8 mouse cellular contexts compared by ENCODE assay signal in genomic region chr8:119557821-119558602, GRCm38 (mm10). TPM values are rescaled to one million over a fixed set of nuclear protein-coding genes. Genes with fewer than 3 reads are reported as not detected.
A peak's percentile ranks its signal among the peaks of the same experiment; 100 is the strongest.
DNase-seq lines count a peak whose midpoint lies in the region; ATAC-seq and TF ChIP-seq lines count a peak whose summit lies in the region.

No protein-coding gene starts in this region.

- peak; percentile 7 to 21 for DNase-seq in heart, adult 2 months
- DNase-seq in heart, adult 11 months: no peak
- peak; percentile 77 for DNase-seq in ES-CJ7 (ENCODE audit: low read depth, low spot score)
- no peak for DNase-seq in embryonic facial prominence, embryonic 10.5 days (ENCODE audit: low spot score)
- no peak for DNase-seq in layer of hippocampus, adult 11-12 months (ENCODE audit: low spot score)

- peak overlapping the region; percentile 73 for H3K4me3 ChIP-seq in heart, adult 2 months
- peak overlapping the region; percentile 73 for H3K4me3 ChIP-seq in embryonic facial prominence, embryonic 10.5 days
- H3K4me3 ChIP-seq in hindbrain, embryonic 12.5 days: peak overlapping the region; percentile 87
- peak overlapping the region; percentile 91 for H3K4me3 ChIP-seq in liver, embryonic 12.5 days
- peak overlapping the region; percentile 88 for H3K4me3 ChIP-seq in neural tube, embryonic 12.5 days

- no peak for TF ChIP-seq EP300 in heart, adult 2 months (IDR thresholded peaks at IDR 0.05; ENCODE audit: insufficient read depth, low read depth, low read length)

- no peaks in the 10 kb centered on the region for H3K9me3 ChIP-seq in embryonic facial prominence, embryonic 10.5 days
- H3K9me3 ChIP-seq in hindbrain, embryonic 12.5 days (replicated peaks): no peaks in the 10 kb centered on the region
- H3K9me3 ChIP-seq in liver, embryonic 12.5 days (replicated peaks): no peaks in the 10 kb centered on the region
- H3K9me3 ChIP-seq in neural tube, embryonic 12.5 days: no peaks in the 10 kb centered on the region

- 0 out of 2 replicates have a peak, but pooled peaks cover 4% of the 10 kb centered on the region for H3K79me2 ChIP-seq in heart, adult 2 months (replicated peaks; ENCODE audit: control insufficient read depth, insufficient read depth, low read length)

- H3K4me2 ChIP-seq in hindbrain, embryonic 12.5 days (replicated peaks): peak overlapping the region; percentile 95
- H3K4me2 ChIP-seq in liver, embryonic 12.5 days: peak overlapping the region; percentile 81
- peak overlapping the region; percentile 85 for H3K4me2 ChIP-seq in neural tube, embryonic 12.5 days (replicated peaks)

- peaks cover 2% of the 10 kb centered on the region for H3K36me3 ChIP-seq in heart, adult 2 months (ENCODE audit: control insufficient read depth, insufficient read depth, low read length)
- H3K36me3 ChIP-seq in embryonic facial prominence, embryonic 10.5 days (replicated peaks): peaks cover 25% of the 10 kb centered on the region
- H3K36me3 ChIP-seq in hindbrain, embryonic 12.5 days: peaks cover 21% of the 10 kb centered on the region
- peaks cover 27% of the 10 kb centered on the region for H3K36me3 ChIP-seq in liver, embryonic 12.5 days
- H3K36me3 ChIP-seq in neural tube, embryonic 12.5 days: peaks cover 14% of the 10 kb centered on the region

- peak overlapping the region; percentile 99 for H3K27ac ChIP-seq in heart, adult 2 months
- H3K27ac ChIP-seq in embryonic facial prominence, embryonic 10.5 days (replicated peaks): peak overlapping the region; percentile 93
- H3K27ac ChIP-seq in hindbrain, embryonic 12.5 days: peak overlapping the region; percentile 93
- H3K27ac ChIP-seq in liver, embryonic 12.5 days: peak overlapping the region; percentile 93
- H3K27ac ChIP-seq in neural tube, embryonic 12.5 days: peak overlapping the region; percentile 86

- no peaks in the 10 kb centered on the region for H3K27me3 ChIP-seq in heart, adult 2 months (ENCODE audit: control insufficient read depth, insufficient read depth, low read length)
- H3K27me3 ChIP-seq in embryonic facial prominence, embryonic 10.5 days (replicated peaks; ENCODE audit: low read depth, poor library complexity, severe bottlenecking): no peaks in the 10 kb centered on the region
- H3K27me3 ChIP-seq in hindbrain, embryonic 12.5 days: no peaks in the 10 kb centered on the region
- H3K27me3 ChIP-seq in liver, embryonic 12.5 days (replicated peaks): no peaks in the 10 kb centered on the region
- no peaks in the 10 kb centered on the region for H3K27me3 ChIP-seq in neural tube, embryonic 12.5 days (replicated peaks)

- ATAC-seq in hindbrain, embryonic 12.5 days (ENCODE audit: low FRiP score): peak; percentile 89
- ATAC-seq in liver, embryonic 12.5 days: peak; percentile 90
- peak; percentile 92 for ATAC-seq in neural tube, embryonic 12.5 days (ENCODE audit: low FRiP score, low read depth)

- intact Hi-C loops in heart, adult 2 months (cut with DNase I): loop anchor here (1.0 kb wide), 1 partner anchor 17 kb away; the partner anchor contains the start of genes Dnaaf1 and Hsdl1

- TF ChIP-seq POLR2A in heart, adult 2 months (IDR thresholded peaks at IDR 0.05; ENCODE audit: insufficient read depth, low read depth, low read length): peak; percentile 85

- H3K9ac ChIP-seq in heart, adult 2 months (ENCODE audit: low read depth, low read length): peak overlapping the region; percentile 94
- H3K9ac ChIP-seq in hindbrain, embryonic 12.5 days: peak overlapping the region; percentile 90
- H3K9ac ChIP-seq in liver, embryonic 12.5 days: peak overlapping the region; percentile 89
- H3K9ac ChIP-seq in neural tube, embryonic 12.5 days: peak overlapping the region; percentile 84

- TF ChIP-seq CTCF in heart, adult 2 months (IDR thresholded peaks at IDR 0.05): no peak

- under 1% methylated on average over 55 of the region's 55 CpGs for WGBS in heart, adult 2 months
- 1% methylated on average over 55 of the region's 55 CpGs for WGBS in embryonic facial prominence, embryonic 10.5 days
- 1% methylated on average over 55 of the region's 55 CpGs for WGBS in hindbrain, embryonic 12.5 days
- under 1% methylated on average over 55 of the region's 55 CpGs for WGBS in liver, embryonic 12.5 days (ENCODE audit: insufficient replicate concordance)
- 2% methylated on average over 55 of the region's 55 CpGs for WGBS in neural tube, embryonic 12.5 days

- H3K4me1 ChIP-seq in heart, adult 2 months (ENCODE audit: control insufficient read depth, insufficient read depth, low read length): peaks cover 9% of the 10 kb centered on the region
- H3K4me1 ChIP-seq in embryonic facial prominence, embryonic 10.5 days: peaks cover 20% of the 10 kb centered on the region
- peaks cover 13% of the 10 kb centered on the region for H3K4me1 ChIP-seq in hindbrain, embryonic 12.5 days
- H3K4me1 ChIP-seq in liver, embryonic 12.5 days: peaks cover 53% of the 10 kb centered on the region
- H3K4me1 ChIP-seq in neural tube, embryonic 12.5 days: peaks cover 18% of the 10 kb centered on the region

RNA-seq across cellular contexts. Expression of gene Mbtps1, which starts 0.5 kb away (rescaled TPM):
- total RNA-seq in heart, adult 2 months (2021): 10 to 100 TPM; 32.6 to 35.4 TPM
- 36.6 and 51.2 TPM in 2 replicates for polyA plus RNA-seq in heart, adult 2 months (2012; rRNA removed)
- 120 and 121 TPM in 2 replicates for polyA plus RNA-seq in embryonic facial prominence, embryonic 10.5 days (2016; fragmentation: Nextera tagmentation; extraction: Ambion mirVana)
- 103 and 110 TPM in 2 replicates for polyA plus RNA-seq in hindbrain, embryonic 12.5 days (2016; fragmentation: Nextera tagmentation; extraction: Ambion mirVana)
- polyA plus RNA-seq in liver, embryonic 12.5 days (2016; fragmentation: Nextera tagmentation; extraction: Ambion mirVana): 45.7 and 48.8 TPM in 2 replicates
- 92.3 and 96.2 TPM in 2 replicates for polyA plus RNA-seq in neural tube, embryonic 12.5 days (2016; fragmentation: Nextera tagmentation; extraction: Ambion mirVana)

RNA-seq across cellular contexts. Expression of gene Hsdl1, which starts 17.0 kb away (rescaled TPM):
- 10 to 100 TPM; 17.6 to 20.4 TPM for total RNA-seq in heart, adult 2 months (2021)
- 11.9 and 15.6 TPM in 2 replicates for polyA plus RNA-seq in heart, adult 2 months (2012; rRNA removed)
- 42.0 and 43.5 TPM in 2 replicates for polyA plus RNA-seq in embryonic facial prominence, embryonic 10.5 days (2016; fragmentation: Nextera tagmentation; extraction: Ambion mirVana)
- 85.3 and 91.1 TPM in 2 replicates for polyA plus RNA-seq in hindbrain, embryonic 12.5 days (2016; fragmentation: Nextera tagmentation; extraction: Ambion mirVana)
- 25.0 and 25.5 TPM in 2 replicates for polyA plus RNA-seq in liver, embryonic 12.5 days (2016; fragmentation: Nextera tagmentation; extraction: Ambion mirVana)
- 94.2 and 100 TPM in 2 replicates for polyA plus RNA-seq in neural tube, embryonic 12.5 days (2016; fragmentation: Nextera tagmentation; extraction: Ambion mirVana)

RNA-seq across cellular contexts. Expression of gene Dnaaf1, which starts 17.0 kb away (rescaled TPM):
- not detected for total RNA-seq in heart, adult 2 months (2021)
- polyA plus RNA-seq in heart, adult 2 months (2012; rRNA removed): 0.12 and 0.39 TPM in 2 replicates
- polyA plus RNA-seq in embryonic facial prominence, embryonic 10.5 days (2016; fragmentation: Nextera tagmentation; extraction: Ambion mirVana): 0.11 and 0.15 TPM in 2 replicates
- 0.61 TPM in 2 replicates for polyA plus RNA-seq in hindbrain, embryonic 12.5 days (2016; fragmentation: Nextera tagmentation; extraction: Ambion mirVana)
- polyA plus RNA-seq in liver, embryonic 12.5 days (2016; fragmentation: Nextera tagmentation; extraction: Ambion mirVana): 0.11 and 0.13 TPM in 2 replicates
- polyA plus RNA-seq in neural tube, embryonic 12.5 days (2016; fragmentation: Nextera tagmentation; extraction: Ambion mirVana): 0.08 TPM in 1 of 2 replicates, not detected in the other

RNA-seq across cellular contexts. Expression of gene Taf1c, which starts 47.0 kb away (rescaled TPM):
- total RNA-seq in heart, adult 2 months (2021): 1 to 10 TPM; 3.6 to 3.7 TPM
- 6.5 and 8.7 TPM in 2 replicates for polyA plus RNA-seq in heart, adult 2 months (2012; rRNA removed)
- 15.7 and 17.8 TPM in 2 replicates for polyA plus RNA-seq in embryonic facial prominence, embryonic 10.5 days (2016; fragmentation: Nextera tagmentation; extraction: Ambion mirVana)
- polyA plus RNA-seq in hindbrain, embryonic 12.5 days (2016; fragmentation: Nextera tagmentation; extraction: Ambion mirVana): 13.2 and 14.9 TPM in 2 replicates
- polyA plus RNA-seq in liver, embryonic 12.5 days (2016; fragmentation: Nextera tagmentation; extraction: Ambion mirVana): 10.2 and 10.7 TPM in 2 replicates
- 15.8 and 16.7 TPM in 2 replicates for polyA plus RNA-seq in neural tube, embryonic 12.5 days (2016; fragmentation: Nextera tagmentation; extraction: Ambion mirVana)

RNA-seq across cellular contexts. Expression of gene Adad2, which starts 54.5 kb away (rescaled TPM):
- not detected for total RNA-seq in heart, adult 2 months (2021)
- polyA plus RNA-seq in heart, adult 2 months (2012; rRNA removed): not detected in 2 replicates
- polyA plus RNA-seq in embryonic facial prominence, embryonic 10.5 days (2016; fragmentation: Nextera tagmentation; extraction: Ambion mirVana): 0.27 TPM in 1 of 2 replicates, not detected in the other
- 0.18 TPM in 1 of 2 replicates, not detected in the other for polyA plus RNA-seq in hindbrain, embryonic 12.5 days (2016; fragmentation: Nextera tagmentation; extraction: Ambion mirVana)
- polyA plus RNA-seq in liver, embryonic 12.5 days (2016; fragmentation: Nextera tagmentation; extraction: Ambion mirVana): 0.08 TPM in 1 of 2 replicates, not detected in the other
- polyA plus RNA-seq in neural tube, embryonic 12.5 days (2016; fragmentation: Nextera tagmentation; extraction: Ambion mirVana): 0.10 TPM in 2 replicates

Comparison
In these comparisons a context has a peak if more than half of its experiments do, and no peak if none do; other contexts are left out.
1. DNase-seq: peak in heart, adult 2 months (2 of 2) and ES-CJ7 (single experiment); none in heart, adult 11 months (single experiment), embryonic facial prominence, embryonic 10.5 days (single experiment) and layer of hippocampus, adult 11-12 months (single experiment).
2. Peak in every context shown above with its lines, with median percentiles within 50 percentile points of each other: H3K27ac ChIP-seq, H3K4me3 ChIP-seq, H3K9ac ChIP-seq, ATAC-seq and H3K4me2 ChIP-seq.